Mouse (Mus musculus) lung, postnatal 0 days (tissue): ENCODE data around the gene Gm28035.

ENCODE experiments used
- CTCF ChIP-seq: IDR thresholded peaks from 2 replicates; pipeline ENCODE4 v1.5.1; 2016; ENCODE audit warnings: antibody characterized with exemption, mild to moderate bottlenecking
- EP300 ChIP-seq: IDR thresholded peaks from 2 replicates; pipeline ENCODE4 v1.6.1; 2016; ENCODE audit warnings: antibody characterized with exemption, mild to moderate bottlenecking, control low read depth

DNA sequence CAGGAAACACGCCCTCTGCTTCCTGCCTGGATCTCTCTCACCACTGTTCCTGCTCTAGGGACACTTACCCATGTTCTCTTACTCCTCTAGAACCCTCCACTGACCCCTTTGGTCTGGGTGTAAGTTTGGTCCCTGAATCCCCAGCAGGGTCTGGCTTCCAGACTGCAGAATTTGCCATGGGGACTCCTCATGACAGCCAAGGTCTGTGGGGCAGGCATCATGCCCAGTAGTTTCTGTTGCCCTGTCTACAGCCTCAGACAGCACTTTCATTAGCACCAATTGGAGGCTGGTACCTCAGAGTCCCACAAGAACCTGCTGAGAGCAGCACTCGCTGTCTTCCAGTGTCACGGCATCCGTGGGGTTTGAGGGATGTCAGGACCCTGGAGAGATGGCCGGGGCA, 32.5 kb upstream of the Gm28035 start:
- TF ChIP-seq EP300: no peak
- TF ChIP-seq CTCF: no peak
